Comparison of ENCODE assay signal across 38 mouse cellular contexts in genomic region chr17:86919729-86920128, GRCm38 (mm10). TPM values are rescaled to one million over a fixed set of nuclear protein-coding genes. Genes with fewer than 3 reads are reported as not detected.
DNase-seq lines count a peak whose midpoint lies in the region; ATAC-seq lines count a peak whose summit lies in the region.
"Had no signal": no experiment of that assay in that cellular context is flagged by ENCODE, and none has a peak within 500 bp of the region (broad histone marks: within the 10 kb centered on the region; RNA-seq: fewer than 3 reads in every experiment).

No protein-coding gene starts in this region.

- H3K36me3 ChIP-seq in intestine, embryonic 15.5 days, result no peaks in the 10 kb centered on the region
- no peaks in the 10 kb centered on the region for H3K36me3 ChIP-seq in hindbrain, embryonic 12.5 days
- H3K36me3 ChIP-seq in forebrain, embryonic 10.5 days (replicated peaks), result no peaks in the 10 kb centered on the region
- H3K36me3 ChIP-seq: forebrain, embryonic 12.5 days; heart, embryonic 13.5 days; hindbrain, embryonic 15.5 days; limb, embryonic 12.5 days; liver, embryonic 15.5 days; lung, embryonic 15.5 days had no signal

- no peak overlapping the region for H3K4me3 ChIP-seq in intestine, embryonic 15.5 days (replicated peaks)
- no peak overlapping the region for H3K4me3 ChIP-seq in hindbrain, embryonic 12.5 days
- H3K4me3 ChIP-seq in forebrain, embryonic 10.5 days, result no peak overlapping the region
- H3K4me3 ChIP-seq: erythroblast, embryonic 14.5 days; forebrain, embryonic 12.5 days; heart, embryonic 13.5 days; hindbrain, embryonic 15.5 days; layer of hippocampus, adult 2 months; left cerebral cortex, adult 2 months; limb, embryonic 12.5 days; liver, embryonic 15.5 days; lung, embryonic 15.5 days had no signal

- no peaks in the 10 kb centered on the region for H3K9me3 ChIP-seq in intestine, embryonic 15.5 days
- no peaks in the 10 kb centered on the region for H3K9me3 ChIP-seq in hindbrain, embryonic 12.5 days (replicated peaks)
- H3K9me3 ChIP-seq in forebrain, embryonic 10.5 days, result no peaks in the 10 kb centered on the region
- H3K9me3 ChIP-seq: forebrain, embryonic 12.5 days; hindbrain, embryonic 15.5 days; liver, embryonic 15.5 days; lung, embryonic 15.5 days had no signal

- WGBS in intestine, embryonic 15.5 days, result 63% methylated on average over 11 of the region's 11 CpGs
- WGBS in hindbrain, embryonic 12.5 days, result 88% methylated on average over 11 of the region's 11 CpGs
- 93% methylated on average over 11 of the region's 11 CpGs for WGBS in forebrain, embryonic 10.5 days

- H3K27me3 ChIP-seq in intestine, embryonic 15.5 days (replicated peaks), result no peaks in the 10 kb centered on the region
- no peaks in the 10 kb centered on the region; the same call in 1 of the 2 replicates for H3K27me3 ChIP-seq in hindbrain, embryonic 12.5 days
- H3K27me3 ChIP-seq in forebrain, embryonic 10.5 days (ENCODE audit: poor library complexity, severe bottlenecking), result no peaks in the 10 kb centered on the region
- H3K27me3 ChIP-seq: forebrain, embryonic 12.5 days; heart, embryonic 13.5 days; hindbrain, embryonic 15.5 days; limb, embryonic 12.5 days; liver, embryonic 15.5 days; lung, embryonic 15.5 days had no signal

- no peak overlapping the region for H3K4me2 ChIP-seq in intestine, embryonic 15.5 days (replicated peaks)
- no peak overlapping the region for H3K4me2 ChIP-seq in hindbrain, embryonic 12.5 days (replicated peaks)
- H3K4me2 ChIP-seq: forebrain, embryonic 12.5 days; heart, embryonic 13.5 days; hindbrain, embryonic 15.5 days; limb, embryonic 12.5 days; liver, embryonic 15.5 days; lung, embryonic 15.5 days; midbrain, embryonic 11.5 days had no signal

- no peak overlapping the region for H3K27ac ChIP-seq in intestine, embryonic 15.5 days
- no peak overlapping the region for H3K27ac ChIP-seq in hindbrain, embryonic 12.5 days
- H3K27ac ChIP-seq in forebrain, embryonic 10.5 days, result no peak overlapping the region
- H3K27ac ChIP-seq: forebrain, embryonic 12.5 days; heart, embryonic 13.5 days; hindbrain, embryonic 15.5 days; layer of hippocampus, adult 2 months; left cerebral cortex, adult 2 months; limb, embryonic 12.5 days; liver, embryonic 15.5 days; lung, embryonic 15.5 days had no signal

- DNase-seq in heart, adult 11 months, result peak; percentile 75
- no peak for DNase-seq in heart, adult 18-20 months
- DNase-seq in adrenal gland, postnatal 10 days, result peak; percentile 38
- DNase-seq in forebrain, embryonic 10.5 days (ENCODE audit: extremely low spot score, low spot score), result no peak
- no peak for DNase-seq in embryo, embryonic 10.5 days (ENCODE audit: low spot score)
- DNase-seq: cerebellum, adult 11 months; cerebellum, adult 9-11 months; gastrocnemius, postnatal 36 days; heart, postnatal 10 days; kidney, adult 11 months; kidney, postnatal 36 days; lung, postnatal 36 days; right cerebral cortex, adult 18-20 months had no signal

- H3K4me1 ChIP-seq in intestine, embryonic 15.5 days (replicated peaks), result no peaks in the 10 kb centered on the region
- H3K4me1 ChIP-seq in hindbrain, embryonic 12.5 days, result peaks cover 9% of the 10 kb centered on the region; the same call in 1 of the 2 replicates
- H3K4me1 ChIP-seq in forebrain, embryonic 10.5 days, result no peaks in the 10 kb centered on the region
- H3K4me1 ChIP-seq: heart, embryonic 13.5 days; hindbrain, embryonic 15.5 days; liver, embryonic 15.5 days; lung, embryonic 15.5 days had no signal

- ATAC-seq in intestine, embryonic 15.5 days, result 0 out of 2 replicates have a peak, but pooled peaks have one; percentile 20
- no peak for ATAC-seq in hindbrain, embryonic 12.5 days (ENCODE audit: low FRiP score)
- ATAC-seq: CD4-positive, CD25-positive, alpha-beta regulatory T cell, adult 4 months; midbrain, embryonic 16.5 days had no signal

- H3K9ac ChIP-seq in intestine, embryonic 15.5 days, result no peak overlapping the region
- no peak overlapping the region for H3K9ac ChIP-seq in hindbrain, embryonic 12.5 days
- H3K9ac ChIP-seq: forebrain, embryonic 12.5 days; heart, embryonic 13.5 days; hindbrain, embryonic 15.5 days; limb, embryonic 12.5 days; liver, embryonic 15.5 days; lung, embryonic 15.5 days had no signal

RNA-seq across cellular contexts. Expression of gene Tmem247, which starts 2.6 kb away (rescaled TPM):
- not detected for total RNA-seq in heart, adult 18-20 months (2021)
- not detected for total RNA-seq in adrenal gland, postnatal 10 days (2021)
- polyA plus RNA-seq in intestine, embryonic 15.5 days (2015; fragmentation: Nextera tagmentation; extraction: Ambion mirVana), result not detected in 2 replicates
- polyA plus RNA-seq in hindbrain, embryonic 12.5 days (2016; fragmentation: Nextera tagmentation; extraction: Ambion mirVana), result not detected in 2 replicates
- polyA plus RNA-seq in forebrain, embryonic 10.5 days (2016; fragmentation: Nextera tagmentation; extraction: Ambion mirVana), result not detected in 2 replicates
- total RNA-seq: gastrocnemius, postnatal 36 days; heart, adult 8-10 months; heart, postnatal 10 days; hematopoietic stem cell, adult 5-6 weeks; layer of hippocampus, adult 2 months; layer of hippocampus, postnatal 14 days; left cerebral cortex, adult 2 months; left cerebral cortex, postnatal 25 days; liver, adult 2 months; megakaryocyte, adult 5-6 weeks; neutrophil, adult 5-6 weeks had no signal
- polyA plus RNA-seq: CD4-positive, CD25-positive, alpha-beta regulatory T cell, adult 4 months; embryonic facial prominence, embryonic 14.5 days; erythroblast, embryonic 14.5 days; forebrain, embryonic 12.5 days; heart, embryonic 13.5 days; hindbrain, embryonic 15.5 days; kidney, embryonic 16.5 days; limb, embryonic 12.5 days; liver, adult 2 months; liver, embryonic 15.5 days; lung, embryonic 15.5 days; midbrain, embryonic 11.5 days; midbrain, embryonic 16.5 days; neural tube, embryonic 11.5 days; spleen, adult 2 months had no signal

RNA-seq across cellular contexts. Expression of gene Atp6v1e2, which starts 28.0 kb away (rescaled TPM):
- not detected for total RNA-seq in heart, adult 18-20 months (2021)
- total RNA-seq in adrenal gland, postnatal 10 days (2021), result not detected
- not detected in 2 replicates for polyA plus RNA-seq in intestine, embryonic 15.5 days (2015; fragmentation: Nextera tagmentation; extraction: Ambion mirVana)
- polyA plus RNA-seq in hindbrain, embryonic 12.5 days (2016; fragmentation: Nextera tagmentation; extraction: Ambion mirVana), result not detected in 2 replicates
- not detected in 2 replicates for polyA plus RNA-seq in forebrain, embryonic 10.5 days (2016; fragmentation: Nextera tagmentation; extraction: Ambion mirVana)
- total RNA-seq: gastrocnemius, postnatal 36 days; heart, adult 8-10 months; heart, postnatal 10 days; hematopoietic stem cell, adult 5-6 weeks; layer of hippocampus, adult 2 months; left cerebral cortex, adult 2 months; liver, adult 2 months; megakaryocyte, adult 5-6 weeks; neutrophil, adult 5-6 weeks had no signal
- polyA plus RNA-seq: CD4-positive, CD25-positive, alpha-beta regulatory T cell, adult 4 months; embryonic facial prominence, embryonic 14.5 days; erythroblast, embryonic 14.5 days; forebrain, embryonic 12.5 days; heart, embryonic 13.5 days; kidney, embryonic 16.5 days; limb, embryonic 12.5 days; liver, adult 2 months; liver, embryonic 15.5 days; lung, embryonic 15.5 days; midbrain, embryonic 16.5 days; neural tube, embryonic 11.5 days; spleen, adult 2 months had no signal

RNA-seq across cellular contexts. Expression of gene Rhoq, which starts 43.2 kb away (rescaled TPM):
- 100 to 1,000 TPM; 116 to 125 TPM for total RNA-seq in heart, adult 18-20 months (2021)
- 100 to 1,000 TPM in 1 of 2 experiments, 10 to 100 TPM in 1; 92.3 to 100 TPM for total RNA-seq in adrenal gland, postnatal 10 days (2021)
- polyA plus RNA-seq in intestine, embryonic 15.5 days (2015; fragmentation: Nextera tagmentation; extraction: Ambion mirVana), result 11.2 and 11.6 TPM in 2 replicates
- polyA plus RNA-seq in hindbrain, embryonic 12.5 days (2016; fragmentation: Nextera tagmentation; extraction: Ambion mirVana), result 16.3 and 19.2 TPM in 2 replicates
- polyA plus RNA-seq in forebrain, embryonic 10.5 days (2016; fragmentation: Nextera tagmentation; extraction: Ambion mirVana), result 8.1 and 8.2 TPM in 2 replicates

Comparison
In these comparisons a context has a peak if more than half of its experiments do, and no peak if none do; other contexts are left out.
1. DNase-seq: peak in heart, adult 11 months (single experiment) and adrenal gland, postnatal 10 days (single experiment); none in heart, adult 18-20 months (0 of 2), forebrain, embryonic 10.5 days (single experiment) and embryo, embryonic 10.5 days (single experiment).